Mouse (Mus musculus): ENCODE data around the gene Scrt2. TPM values are rescaled to one million over a fixed set of nuclear protein-coding genes. Genes with fewer than 3 reads are reported as not detected.
A peak's percentile ranks its signal among the peaks of the same experiment; 100 is the strongest.

The Scrt2 gene
- polyA plus RNA-seq, 1 experiment: 15.4 TPM

DNA sequence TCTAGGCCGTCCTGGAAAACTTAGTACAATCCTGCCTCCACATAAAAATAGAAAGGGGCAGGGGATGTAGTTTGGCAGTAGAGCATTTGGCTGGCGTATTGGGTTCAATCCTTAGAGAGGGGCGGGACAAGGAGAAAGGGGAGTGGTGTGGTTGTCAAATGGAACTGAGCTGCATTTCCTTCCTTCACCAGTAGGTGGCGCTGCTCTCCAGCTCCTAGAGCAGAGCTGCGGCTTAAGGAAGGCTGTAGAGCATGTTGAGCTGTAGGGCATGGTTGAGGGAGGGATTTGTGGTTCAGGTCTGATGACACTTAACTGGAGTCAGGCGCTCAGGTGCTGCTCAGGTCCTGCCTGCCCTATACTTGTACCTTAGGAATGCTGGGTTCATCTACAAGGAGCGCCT is 30.6 kb downstream of the Scrt2 start:
- Histone ChIP-seq H3K4me1 (ENCODE audit: control insufficient read depth, insufficient read depth, low read length) (peaks cover 10% of the 10 kb centered on the region), H3K27ac (ENCODE audit: insufficient read depth, low read length) (no peak overlapping the region)

DNA sequence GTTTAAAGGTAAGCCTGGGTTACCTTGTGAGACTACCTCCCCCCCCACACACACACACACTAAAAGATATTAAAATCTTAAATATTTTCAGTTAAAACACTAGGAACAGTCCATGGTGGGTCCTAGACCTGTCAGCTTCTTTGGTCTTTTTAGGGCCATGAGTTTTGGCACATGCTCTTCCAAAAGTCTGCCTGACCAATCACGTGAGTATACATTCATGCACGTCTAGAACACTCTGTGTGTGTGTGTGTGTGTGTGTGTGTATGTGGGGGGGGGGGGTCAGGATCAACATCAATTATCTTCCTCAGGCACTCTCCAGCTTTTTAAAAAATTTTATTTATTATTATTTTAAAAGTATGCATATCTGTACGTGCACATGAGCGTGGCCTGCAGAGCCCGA is 31.2 kb downstream of the Scrt2 start:
- Histone ChIP-seq H3K27ac (ENCODE audit: insufficient read depth, low read length) (no peak overlapping the region), H3K4me3 (replicated peaks; ENCODE audit: insufficient read depth, low read depth, low read length) (no peak overlapping the region)

More for the DNA sequence above, 30.6 kb downstream of the Scrt2 start:
- Histone ChIP-seq H3K27me3 (ENCODE audit: control insufficient read depth, insufficient read depth, low read length) (no peaks in the 10 kb centered on the region; the same call in 1 of the 2 replicates), H3K4me3 (replicated peaks; ENCODE audit: insufficient read depth, low read depth, low read length) (no peak overlapping the region)
- peak; percentile 82 to 92 for DNase-seq
- TF ChIP-seq POLR2A (IDR thresholded peaks at IDR 0.05; ENCODE audit: borderline replicate concordance, insufficient read depth, low read length): no peak
- peak; percentile 99 for TF ChIP-seq CTCF (IDR thresholded peaks at IDR 0.05; ENCODE audit: borderline replicate concordance, insufficient read depth, low read depth, low read length)
- 7% methylated on average over 7 of the region's 7 CpGs for WGBS

DNA sequence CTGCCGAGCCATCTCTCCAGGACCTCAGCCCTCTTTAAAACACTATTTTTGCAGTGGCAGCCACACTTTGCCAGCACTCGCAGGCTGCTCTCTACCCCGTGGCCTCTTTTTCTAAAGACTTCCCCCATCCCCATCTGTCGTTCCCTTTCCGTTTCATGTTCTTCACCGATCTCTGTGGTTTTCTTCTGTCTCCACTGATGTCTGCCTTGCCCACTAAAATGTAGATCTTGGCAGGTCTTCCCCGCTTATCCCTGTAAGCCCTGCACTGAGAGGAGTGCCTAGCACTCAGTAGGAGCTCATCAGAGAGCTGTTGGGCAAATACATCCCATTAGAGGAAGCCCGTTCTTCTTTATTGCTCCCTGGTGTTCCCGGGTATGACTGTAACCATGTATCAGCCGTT is 31.6 kb downstream of the Scrt2 start:
- Histone ChIP-seq H3K27ac (ENCODE audit: insufficient read depth, low read length) (no peak overlapping the region), H3K4me3 (replicated peaks; ENCODE audit: insufficient read depth, low read depth, low read length) (no peak overlapping the region), H3K4me1 (ENCODE audit: control insufficient read depth, insufficient read depth, low read length) (peaks cover 10% of the 10 kb centered on the region), H3K27me3 (ENCODE audit: control insufficient read depth, insufficient read depth, low read length) (no peaks in the 10 kb centered on the region; the same call in 1 of the 2 replicates)
- 7% methylated on average over 10 of the region's 10 CpGs for WGBS
- DNase-seq: no peak
- TF ChIP-seq POLR2A (IDR thresholded peaks at IDR 0.05; ENCODE audit: borderline replicate concordance, insufficient read depth, low read length): no peak
- TF ChIP-seq CTCF (IDR thresholded peaks at IDR 0.05; ENCODE audit: borderline replicate concordance, insufficient read depth, low read depth, low read length): no peak

More for the DNA sequence above, 31.2 kb downstream of the Scrt2 start:
- 58% methylated on average over 5 of the region's 5 CpGs for WGBS
- TF ChIP-seq POLR2A (IDR thresholded peaks at IDR 0.05; ENCODE audit: borderline replicate concordance, insufficient read depth, low read length): no peak
- TF ChIP-seq CTCF (IDR thresholded peaks at IDR 0.05; ENCODE audit: borderline replicate concordance, insufficient read depth, low read depth, low read length): no peak
- DNase-seq: no peak
- peaks cover 10% of the 10 kb centered on the region for H3K4me1 ChIP-seq (ENCODE audit: control insufficient read depth, insufficient read depth, low read length)
- no peaks in the 10 kb centered on the region; the same call in 1 of the 2 replicates for H3K27me3 ChIP-seq (ENCODE audit: control insufficient read depth, insufficient read depth, low read length)

DNA sequence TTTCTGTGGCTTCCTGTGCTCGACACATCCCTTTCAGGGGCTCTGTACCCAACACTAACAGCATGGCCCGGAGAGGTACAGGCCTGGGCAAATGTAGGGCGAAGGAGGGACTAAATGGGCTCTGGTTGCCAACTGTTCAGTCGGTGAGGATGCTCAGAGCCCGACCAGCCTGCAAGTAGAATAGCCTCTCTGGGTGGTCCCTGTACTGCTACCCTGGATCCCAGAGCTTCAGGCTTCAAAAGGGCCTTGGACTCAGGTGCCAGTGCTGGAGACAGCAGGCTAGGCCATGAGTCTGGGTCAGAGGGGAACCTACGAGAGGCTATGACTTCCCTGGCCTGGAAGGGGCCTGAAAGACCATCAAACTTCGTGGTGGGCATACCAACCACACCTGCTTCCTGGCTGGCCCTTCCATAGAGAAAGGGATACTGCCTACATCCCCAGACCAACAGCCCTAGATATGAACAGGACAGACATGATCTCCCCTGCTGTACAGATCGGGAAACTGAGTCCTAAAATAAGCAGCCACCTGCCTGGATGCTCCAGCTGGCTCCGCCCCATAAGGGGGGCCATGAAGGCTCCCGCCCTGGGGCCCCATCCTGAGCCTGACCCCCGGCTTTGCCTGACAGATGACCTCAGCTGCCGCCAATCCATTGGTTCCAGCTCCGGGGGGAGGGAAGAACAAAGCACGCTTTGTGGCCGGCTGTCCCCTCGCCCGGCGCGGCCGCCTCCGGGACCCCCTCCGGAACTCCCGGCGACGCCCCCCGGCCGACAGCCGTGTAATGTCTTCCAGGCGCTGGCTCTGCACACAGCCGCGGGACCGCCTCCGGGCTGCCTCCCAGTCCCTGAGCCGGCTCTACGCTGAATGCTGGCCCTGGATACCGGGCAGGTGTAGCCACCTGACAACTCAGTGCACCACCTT is 33.0 kb downstream of the Scrt2 start:
- Histone ChIP-seq H3K4me1 (ENCODE audit: control insufficient read depth, insufficient read depth, low read length) (peaks cover 13% of the 10 kb centered on the region), H3K27me3 (ENCODE audit: control insufficient read depth, insufficient read depth, low read length) (no peaks in the 10 kb centered on the region; the same call in 1 of the 2 replicates), H3K4me3 (replicated peaks; ENCODE audit: insufficient read depth, low read depth, low read length) (no peak overlapping the region), H3K27ac (ENCODE audit: insufficient read depth, low read length) (no peak overlapping the region)
- WGBS: 18% methylated on average over 36 of the region's 36 CpGs
- TF ChIP-seq CTCF (IDR thresholded peaks at IDR 0.05; ENCODE audit: borderline replicate concordance, insufficient read depth, low read depth, low read length) (no peak), POLR2A (IDR thresholded peaks at IDR 0.05; ENCODE audit: borderline replicate concordance, insufficient read depth, low read length) (no peak)
- DNase-seq: no peak

DNA sequence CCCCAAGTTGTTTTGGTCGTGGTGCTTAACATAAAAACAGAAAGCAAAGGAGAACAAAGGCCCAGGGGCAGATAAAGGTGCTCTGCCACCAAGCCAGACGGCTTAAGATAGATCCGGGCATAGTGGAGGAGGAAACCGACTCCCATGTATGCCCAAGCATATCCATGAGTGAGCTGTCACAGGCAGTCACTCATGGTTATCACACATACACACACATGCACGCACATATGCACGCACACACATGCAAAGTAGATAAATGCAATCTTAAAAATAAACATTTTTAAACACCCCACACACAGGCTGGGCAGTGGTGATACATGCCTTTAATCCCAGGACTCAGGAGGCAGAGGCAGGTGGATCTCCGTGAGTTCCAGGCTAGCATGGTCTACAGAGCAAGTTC is 36.4 kb downstream of the Scrt2 start:
- WGBS: 95% methylated on average over 7 of the region's 7 CpGs
- Histone ChIP-seq H3K4me1 (ENCODE audit: control insufficient read depth, insufficient read depth, low read length) (peaks cover 17% of the 10 kb centered on the region), H3K4me3 (replicated peaks; ENCODE audit: insufficient read depth, low read depth, low read length) (no peak overlapping the region), H3K27ac (ENCODE audit: insufficient read depth, low read length) (no peak overlapping the region), H3K27me3 (ENCODE audit: control insufficient read depth, insufficient read depth, low read length) (no peaks in the 10 kb centered on the region; the same call in 1 of the 2 replicates)
- DNase-seq: no peak
- TF ChIP-seq CTCF (IDR thresholded peaks at IDR 0.05; ENCODE audit: borderline replicate concordance, insufficient read depth, low read depth, low read length): no peak
- TF ChIP-seq POLR2A (IDR thresholded peaks at IDR 0.05; ENCODE audit: borderline replicate concordance, insufficient read depth, low read length): no peak

DNA sequence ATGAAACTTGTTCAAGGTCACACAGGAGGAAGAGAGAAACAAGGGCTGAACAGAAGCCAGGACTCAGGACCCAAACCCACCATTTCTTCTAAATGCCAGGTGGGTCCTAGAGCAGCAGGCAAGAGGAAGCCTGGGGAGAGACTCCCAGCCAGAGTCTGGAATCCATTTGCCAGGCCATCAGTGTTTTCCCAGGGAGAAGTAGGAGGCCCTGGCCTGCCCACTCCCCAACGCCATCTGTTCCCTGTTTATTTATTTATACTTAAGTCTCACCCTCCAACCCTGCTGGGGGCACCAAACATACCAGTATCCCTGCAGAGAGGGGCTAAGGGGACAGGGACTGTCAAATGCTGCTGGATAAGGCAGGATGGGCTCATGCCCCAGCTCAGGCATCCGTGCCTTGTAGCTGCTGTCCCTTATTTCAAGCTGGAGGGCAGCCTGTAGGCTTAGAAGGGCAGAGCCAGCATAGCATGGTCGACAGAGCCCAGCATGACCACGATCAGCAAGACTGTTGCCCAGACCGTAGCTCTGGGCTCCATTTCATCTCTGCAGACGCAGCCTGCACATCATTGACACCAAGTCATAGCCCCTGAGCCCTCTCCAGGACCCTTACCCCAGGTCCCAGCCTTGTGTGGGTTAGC is 38.0 kb downstream of the Scrt2 start:
- WGBS: 15% methylated on average over 6 of the region's 6 CpGs
- H3K4me1 ChIP-seq (ENCODE audit: control insufficient read depth, insufficient read depth, low read length): peaks cover 10% of the 10 kb centered on the region
- TF ChIP-seq CTCF (IDR thresholded peaks at IDR 0.05; ENCODE audit: borderline replicate concordance, insufficient read depth, low read depth, low read length): no peak
- TF ChIP-seq POLR2A (IDR thresholded peaks at IDR 0.05; ENCODE audit: borderline replicate concordance, insufficient read depth, low read length): no peak
- no peak overlapping the region for H3K4me3 ChIP-seq (replicated peaks; ENCODE audit: insufficient read depth, low read depth, low read length)
- no peak overlapping the region for H3K27ac ChIP-seq (ENCODE audit: insufficient read depth, low read length)
- no peaks in the 10 kb centered on the region; the same call in 1 of the 2 replicates for H3K27me3 ChIP-seq (ENCODE audit: control insufficient read depth, insufficient read depth, low read length)
- DNase-seq: no peak

DNA sequence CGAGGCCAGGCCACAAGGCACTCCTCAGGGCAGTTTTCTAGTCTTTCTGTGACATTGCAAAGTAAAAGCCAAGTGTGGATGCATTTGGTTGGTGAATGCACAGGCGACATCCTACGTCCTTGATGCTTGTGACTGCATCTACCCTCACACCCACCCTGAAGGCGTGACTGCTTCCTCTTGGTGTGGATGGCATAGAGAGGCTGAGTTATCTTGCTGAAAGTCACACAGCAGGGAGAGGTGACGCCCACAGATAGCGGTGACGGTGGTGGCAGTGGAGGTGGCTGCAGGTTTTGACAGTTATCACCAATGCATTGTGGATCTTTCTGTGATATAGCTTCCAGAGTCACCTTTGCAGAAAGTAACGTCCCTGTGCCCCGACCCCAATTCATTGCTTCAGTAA is 41.6 kb downstream of the Scrt2 start:
- 88% methylated on average over 9 of the region's 9 CpGs for WGBS
- H3K4me3 ChIP-seq (replicated peaks; ENCODE audit: insufficient read depth, low read depth, low read length): no peak overlapping the region
- H3K27ac ChIP-seq (ENCODE audit: insufficient read depth, low read length): no peak overlapping the region
- TF ChIP-seq CTCF (IDR thresholded peaks at IDR 0.05; ENCODE audit: borderline replicate concordance, insufficient read depth, low read depth, low read length) (no peak), POLR2A (IDR thresholded peaks at IDR 0.05; ENCODE audit: borderline replicate concordance, insufficient read depth, low read length) (no peak)
- peaks cover 8% of the 10 kb centered on the region for H3K4me1 ChIP-seq (ENCODE audit: control insufficient read depth, insufficient read depth, low read length)
- no peak for DNase-seq
- H3K27me3 ChIP-seq (ENCODE audit: control insufficient read depth, insufficient read depth, low read length): no peaks in the 10 kb centered on the region
